Mouse (Mus musculus): ENCODE results near the gene Nfia.
A peak's percentile ranks its signal among the peaks of the same experiment; 100 is the strongest.

The Nfia gene

GRCm38 (mm10) chr4:97769861-97770260, 2.7 kb upstream of the Nfia start:
- Histone ChIP-seq H3K4me1 (replicated peaks; ENCODE audit: low read depth, low read length) (peaks cover 10% of the 10 kb centered on the region), H3K9me3 (ENCODE audit: low read length) (no peaks in the 10 kb centered on the region), H3K27me3 (ENCODE audit: insufficient read depth, low read length) (peaks cover 14% of the 10 kb centered on the region), H3K4me3 (replicated peaks; ENCODE audit: low read length) (no peak overlapping the region), H3K36me3 (ENCODE audit: insufficient read depth, low read length) (no peaks in the 10 kb centered on the region)
- TF ChIP-seq CTCF (conservative IDR thresholded peaks at IDR 0.05; ENCODE audit: low read length), result no peak
- TF ChIP-seq POU5F1 (IDR thresholded peaks at IDR 0.05; ENCODE audit: borderline replicate concordance, low read length), result no peak
- no peak for TF ChIP-seq NANOG (IDR thresholded peaks at IDR 0.05; ENCODE audit: borderline replicate concordance, low read length)

GRCm38 (mm10) chr4:97771426-97771825, 1.1 kb upstream of the Nfia start:
- Histone ChIP-seq H3K4me3 (replicated peaks; ENCODE audit: low read length) (peak overlapping the region; percentile 74), H3K4me1 (replicated peaks; ENCODE audit: low read depth, low read length) (peaks cover 15% of the 10 kb centered on the region), H3K27me3 (ENCODE audit: insufficient read depth, low read length) (peaks cover 28% of the 10 kb centered on the region), H3K9me3 (ENCODE audit: low read length) (no peaks in the 10 kb centered on the region), H3K36me3 (ENCODE audit: insufficient read depth, low read length) (no peaks in the 10 kb centered on the region)
- TF ChIP-seq NANOG (IDR thresholded peaks at IDR 0.05; ENCODE audit: borderline replicate concordance, low read length), result no peak

GRCm38 (mm10) chr4:97772084-97772484, 450 bp upstream of the Nfia start:
- Histone ChIP-seq H3K9me3 (ENCODE audit: low read length) (no peaks in the 10 kb centered on the region), H3K36me3 (ENCODE audit: insufficient read depth, low read length) (no peaks in the 10 kb centered on the region), H3K27me3 (ENCODE audit: insufficient read depth, low read length) (peaks cover 35% of the 10 kb centered on the region), H3K4me3 (replicated peaks; ENCODE audit: low read length) (peak overlapping the region; percentile 74), H3K4me1 (replicated peaks; ENCODE audit: low read depth, low read length) (peaks cover 21% of the 10 kb centered on the region)
- TF ChIP-seq CTCF (conservative IDR thresholded peaks at IDR 0.05; ENCODE audit: low read length), result no peak
- no peak; the same call in 1 of the 2 replicates for TF ChIP-seq POU5F1 (IDR thresholded peaks at IDR 0.05; ENCODE audit: borderline replicate concordance, low read length)
- no peak for TF ChIP-seq NANOG (IDR thresholded peaks at IDR 0.05; ENCODE audit: borderline replicate concordance, low read length)

GRCm38 (mm10) chr4:97773110-97773593, 618 bp downstream of the Nfia start:
- H3K4me3 ChIP-seq (replicated peaks; ENCODE audit: low read length), result peak overlapping the region; percentile 74
- TF ChIP-seq CTCF (conservative IDR thresholded peaks at IDR 0.05; ENCODE audit: low read length) (no peak), NANOG (IDR thresholded peaks at IDR 0.05; ENCODE audit: borderline replicate concordance, low read length) (no peak), POU5F1 (IDR thresholded peaks at IDR 0.05; ENCODE audit: borderline replicate concordance, low read length) (no peak)

GRCm38 (mm10) chr4:97773791-97774190, 1.3 kb downstream of the Nfia start:
- no peak for TF ChIP-seq CTCF (conservative IDR thresholded peaks at IDR 0.05; ENCODE audit: low read length)
- no peak for TF ChIP-seq NANOG (IDR thresholded peaks at IDR 0.05; ENCODE audit: borderline replicate concordance, low read length)
- TF ChIP-seq POU5F1 (IDR thresholded peaks at IDR 0.05; ENCODE audit: borderline replicate concordance, low read length), result no peak
- Histone ChIP-seq H3K9me3 (ENCODE audit: low read length) (no peaks in the 10 kb centered on the region), H3K36me3 (ENCODE audit: insufficient read depth, low read length) (no peaks in the 10 kb centered on the region), H3K27me3 (ENCODE audit: insufficient read depth, low read length) (peaks cover 46% of the 10 kb centered on the region), H3K4me1 (replicated peaks; ENCODE audit: low read depth, low read length) (peaks cover 21% of the 10 kb centered on the region), H3K4me3 (replicated peaks; ENCODE audit: low read length) (no peak overlapping the region)

More at GRCm38 (mm10) chr4:97773110-97773593, 618 bp downstream of the Nfia start:
- Histone ChIP-seq H3K36me3 (ENCODE audit: insufficient read depth, low read length) (no peaks in the 10 kb centered on the region), H3K27me3 (ENCODE audit: insufficient read depth, low read length) (peaks cover 40% of the 10 kb centered on the region), H3K4me1 (replicated peaks; ENCODE audit: low read depth, low read length) (peaks cover 21% of the 10 kb centered on the region), H3K9me3 (ENCODE audit: low read length) (no peaks in the 10 kb centered on the region)

GRCm38 (mm10) chr4:97774446-97774950, 2.0 kb downstream of the Nfia start:
- Histone ChIP-seq H3K4me3 (replicated peaks; ENCODE audit: low read length) (no peak overlapping the region), H3K4me1 (replicated peaks; ENCODE audit: low read depth, low read length) (peaks cover 21% of the 10 kb centered on the region), H3K9me3 (ENCODE audit: low read length) (no peaks in the 10 kb centered on the region), H3K36me3 (ENCODE audit: insufficient read depth, low read length) (no peaks in the 10 kb centered on the region), H3K27me3 (ENCODE audit: insufficient read depth, low read length) (peaks cover 53% of the 10 kb centered on the region)
- TF ChIP-seq POU5F1 (IDR thresholded peaks at IDR 0.05; ENCODE audit: borderline replicate concordance, low read length), result no peak

GRCm38 (mm10) chr4:97775059-97775458, 2.5 kb downstream of the Nfia start:
- no peak for TF ChIP-seq CTCF (conservative IDR thresholded peaks at IDR 0.05; ENCODE audit: low read length)
- no peak for TF ChIP-seq POU5F1 (IDR thresholded peaks at IDR 0.05; ENCODE audit: borderline replicate concordance, low read length)
- TF ChIP-seq NANOG (IDR thresholded peaks at IDR 0.05; ENCODE audit: borderline replicate concordance, low read length), result no peak

GRCm38 (mm10) chr4:97775494-97776265, 3.1 kb downstream of the Nfia start:
- peaks cover 62% of the 10 kb centered on the region for H3K27me3 ChIP-seq (ENCODE audit: insufficient read depth, low read length)
- no peaks in the 10 kb centered on the region for H3K9me3 ChIP-seq (ENCODE audit: low read length)
- H3K4me3 ChIP-seq (replicated peaks; ENCODE audit: low read length), result no peak overlapping the region
- H3K4me1 ChIP-seq (replicated peaks; ENCODE audit: low read depth, low read length), result peaks cover 21% of the 10 kb centered on the region
- TF ChIP-seq CTCF (conservative IDR thresholded peaks at IDR 0.05; ENCODE audit: low read length) (no peak), POU5F1 (IDR thresholded peaks at IDR 0.05; ENCODE audit: borderline replicate concordance, low read length) (no peak), NANOG (IDR thresholded peaks at IDR 0.05; ENCODE audit: borderline replicate concordance, low read length) (no peak)
- H3K36me3 ChIP-seq (ENCODE audit: insufficient read depth, low read length), result no peaks in the 10 kb centered on the region

More at GRCm38 (mm10) chr4:97775059-97775458, 2.5 kb downstream of the Nfia start:
- Histone ChIP-seq H3K4me3 (replicated peaks; ENCODE audit: low read length) (no peak overlapping the region), H3K36me3 (ENCODE audit: insufficient read depth, low read length) (no peaks in the 10 kb centered on the region), H3K27me3 (ENCODE audit: insufficient read depth, low read length) (peaks cover 58% of the 10 kb centered on the region), H3K9me3 (ENCODE audit: low read length) (no peaks in the 10 kb centered on the region), H3K4me1 (replicated peaks; ENCODE audit: low read depth, low read length) (peaks cover 21% of the 10 kb centered on the region)
